Mouse (Mus musculus) spleen, embryonic (tissue): ENCODE results near the gene Hcn1.

Experiments
- CTCF ChIA-PET: fragments of 350-600 bp; sonication (Branson Sonifier 250); formaldehyde crosslinking; loops from one replicate; lab custom pipeline; 2022; lab: Charles Lee

The Hcn1 gene

GRCm38 (mm10) chr13:118026510-118026909 is 424.4 kb downstream of the Hcn1 start:
- CTCF ChIA-PET, result no interaction called here

- CTCF ChIA-PET, result no interaction called here
These were observed 425.7 kb downstream of the Hcn1 start for GRCm38 (mm10) chr13:118027868-118028267.

- CTCF ChIA-PET, result no interaction called here
These were observed 426.5 kb downstream of the Hcn1 start for GRCm38 (mm10) chr13:118028662-118029061.

- CTCF ChIA-PET, result interaction anchor here (0.7 kb wide), 1 partner anchor 1030 kb away, joined by 3 read pairs; no protein-coding TSS in a partner anchor
These were observed 427.5 kb downstream of the Hcn1 start for GRCm38 (mm10) chr13:118029579-118029978.

- CTCF ChIA-PET, result no interaction called here
These were observed 433.5 kb downstream of the Hcn1 start for GRCm38 (mm10) chr13:118035598-118035997.
